18 mouse cellular contexts compared by ENCODE assay signal in genomic region chr8:47173823-47174222, GRCm38 (mm10).
A peak's percentile ranks its signal among the peaks of the same experiment; 100 is the strongest.
DNase-seq lines count a peak whose midpoint lies in the region; ATAC-seq lines count a peak whose summit lies in the region.
"Had no signal": no experiment of that assay in that cellular context is flagged by ENCODE, and none has a peak within 500 bp of the region (broad histone marks: within the 10 kb centered on the region; RNA-seq: fewer than 3 reads in every experiment).

No protein-coding gene starts in this region.

- no peaks in the 10 kb centered on the region for H3K27me3 ChIP-seq in kidney, embryonic 14.5 days (ENCODE audit: control insufficient read depth, insufficient read depth, low read length)
- H3K27me3 ChIP-seq: embryonic facial prominence, embryonic 13.5 days; forebrain, embryonic 12.5 days; heart, embryonic 12.5 days; hindbrain, embryonic 15.5 days had no signal

- H3K4me2 ChIP-seq in kidney, embryonic 14.5 days (replicated peaks; ENCODE audit: low read depth, low read length) = no peak overlapping the region
- H3K4me2 ChIP-seq: embryonic facial prominence, embryonic 13.5 days; forebrain, embryonic 12.5 days; heart, embryonic 12.5 days; hindbrain, embryonic 15.5 days had no signal

- no peak overlapping the region for H3K4me3 ChIP-seq in kidney, embryonic 14.5 days (ENCODE audit: low read length)
- H3K4me3 ChIP-seq: embryonic facial prominence, embryonic 13.5 days; forebrain, embryonic 12.5 days; heart, embryonic 12.5 days; hindbrain, embryonic 15.5 days had no signal

- 73% methylated on average over 7 of the region's 7 CpGs for WGBS in kidney, embryonic 14.5 days

- ATAC-seq in neutrophil, adult 5-6 weeks (ENCODE audit: extremely low read depth, insufficient number of reproducible peaks, low FRiP score, poor library complexity, severe bottlenecking) = 0 out of 2 replicates have a peak, but pooled peaks have one; percentile 19
- no peak for ATAC-seq in kidney, embryonic 14.5 days (ENCODE audit: low FRiP score, low TSS enrichment)
- ATAC-seq: forebrain, embryonic 16.5 days had no signal

- peak; percentile 46 for DNase-seq in A20 (ENCODE audit: low read depth, low spot score)
- DNase-seq in CD4-positive, CD25-positive, alpha-beta regulatory T cell, adult 2 months (ENCODE audit: low read depth, low spot score) = peak; percentile 16
- peak; percentile 60 for DNase-seq in induced T-regulatory cell, adult 2 months (ENCODE audit: low read depth)
- DNase-seq in T-cell, adult 2 months (ENCODE audit: low spot score) = no peak
- DNase-seq in heart, adult 8-10 months (ENCODE audit: low spot score) = no peak
- DNase-seq: adrenal gland, postnatal 10 days; cerebellum, adult 11-12 months; cerebellum, adult 9-11 months; cerebellum, postnatal 36 days; gastrocnemius, postnatal 10 days; heart, adult 18-20 months had no signal

- H3K9ac ChIP-seq in kidney, embryonic 14.5 days (ENCODE audit: low read depth, low read length) = no peak overlapping the region
- H3K9ac ChIP-seq: embryonic facial prominence, embryonic 13.5 days; forebrain, embryonic 12.5 days; heart, embryonic 12.5 days; hindbrain, embryonic 15.5 days had no signal

- H3K27ac ChIP-seq in kidney, embryonic 14.5 days (ENCODE audit: low read depth, low read length) = no peak overlapping the region
- H3K27ac ChIP-seq: embryonic facial prominence, embryonic 13.5 days; forebrain, embryonic 12.5 days; hindbrain, embryonic 15.5 days had no signal

- no peaks in the 10 kb centered on the region for H3K4me1 ChIP-seq in kidney, embryonic 14.5 days (ENCODE audit: control insufficient read depth, insufficient read depth, low read length)
- H3K4me1 ChIP-seq: heart, embryonic 12.5 days had no signal

- H3K36me3 ChIP-seq in kidney, embryonic 14.5 days (ENCODE audit: control insufficient read depth, insufficient read depth, low read length) = no peaks in the 10 kb centered on the region
- H3K36me3 ChIP-seq: embryonic facial prominence, embryonic 13.5 days; forebrain, embryonic 12.5 days; heart, embryonic 12.5 days; hindbrain, embryonic 15.5 days had no signal

- no peaks in the 10 kb centered on the region for H3K9me3 ChIP-seq in kidney, embryonic 14.5 days (ENCODE audit: control insufficient read depth, low read length)
- H3K9me3 ChIP-seq: embryonic facial prominence, embryonic 13.5 days; forebrain, embryonic 12.5 days; heart, embryonic 12.5 days; hindbrain, embryonic 15.5 days had no signal

Comparison
In these comparisons a context has a peak if more than half of its experiments do, and no peak if none do; other contexts are left out.
1. DNase-seq: peak in A20 (single experiment), CD4-positive, CD25-positive, alpha-beta regulatory T cell, adult 2 months (single experiment) and induced T-regulatory cell, adult 2 months (single experiment); none in T-cell, adult 2 months (single experiment) and heart, adult 8-10 months (single experiment).